Mouse (Mus musculus) heart, postnatal 14 days (tissue): ENCODE measurements at regions not wholly inside any gene's neighbourhood (a gene's known extent, or its start where the extent isn't known, plus 50 kb on each side); places are given as distances from the start of the nearest gene placed in this dataset.
"Not testable (repeated sequence)": the region's sequence is repeated elsewhere in the genome, so short reads cannot be mapped to it uniquely, and the experiment has no call there.

Experiments
- DNase-seq, 2 experiments: peaks; one replicate each; pipeline ENCODE4 v3.0.0; 2021 to 2022
- intact Hi-C: fragments of 180-260 bp; cut with DNase I; formaldehyde crosslinking; loops from one replicate; pipeline ENCODE4 v1.15.1; 2025

- no peak for DNase-seq
- intact Hi-C loops, result no loop called here
Measured at GRCm38 (mm10) chr11:8773862-8774261, 109.5 kb upstream of the Tns3 start.

- DNase-seq, result no peak
- intact Hi-C loops, result no loop called here
Measured at GRCm38 (mm10) chr11:8773260-8773659, 108.9 kb upstream of the Tns3 start.

GRCm38 (mm10) chr11:8772541-8772940, 108.2 kb upstream of the Tns3 start:
- peak; percentile 11 to 24 for DNase-seq
- intact Hi-C loops, result no loop called here

- DNase-seq, intact Hi-C loops: not testable (repeated sequence)
Measured at GRCm38 (mm10) chr11:8768706-8769105, 104.4 kb upstream of the Tns3 start.

- intact Hi-C loops, result no loop called here
Measured at GRCm38 (mm10) chr11:8765541-8765885, 101.2 kb upstream of the Tns3 start.

GRCm38 (mm10) chr11:8764861-8765540, 100.7 kb upstream of the Tns3 start:
- intact Hi-C loops, result no loop called here
- no peak for DNase-seq

More at GRCm38 (mm10) chr11:8765541-8765885, 101.2 kb upstream of the Tns3 start:
- DNase-seq, result no peak

- DNase-seq, result no peak
- intact Hi-C loops, result no loop called here
Measured at GRCm38 (mm10) chr11:8763448-8763847, 99.1 kb upstream of the Tns3 start.

GRCm38 (mm10) chr11:8762133-8762532, 97.8 kb upstream of the Tns3 start:
- intact Hi-C loops, result no loop called here
- no peak for DNase-seq

GRCm38 (mm10) chr11:8761626-8762025, 97.3 kb upstream of the Tns3 start:
- DNase-seq, result no peak
- intact Hi-C loops, result no loop called here

- intact Hi-C loops, result no loop called here
- DNase-seq, result no peak
Measured at GRCm38 (mm10) chr11:8759858-8760257, 95.5 kb upstream of the Tns3 start.

- DNase-seq, intact Hi-C loops: not testable (repeated sequence)
Measured at GRCm38 (mm10) chr11:8754508-8754907, 90.2 kb upstream of the Tns3 start.

GRCm38 (mm10) chr11:8735784-8736183, 71.4 kb upstream of the Tns3 start:
- intact Hi-C loops, DNase-seq: not testable (repeated sequence)

- DNase-seq, result no peak
- intact Hi-C loops, result no loop called here
Measured at GRCm38 (mm10) chr11:8727007-8727406, 62.7 kb upstream of the Tns3 start.

- intact Hi-C loops, result no loop called here
- DNase-seq, result no peak
Measured at GRCm38 (mm10) chr11:8725505-8725904, 61.2 kb upstream of the Tns3 start.

- DNase-seq, result no peak
- intact Hi-C loops, result no loop called here
Measured at GRCm38 (mm10) chr11:8723102-8723640, 58.8 kb upstream of the Tns3 start.

GRCm38 (mm10) chr11:8719211-8719966, 55.1 kb upstream of the Tns3 start:
- intact Hi-C loops, result no loop called here
- DNase-seq, result no peak

- intact Hi-C loops, result no loop called here
- DNase-seq, result no peak
Measured at GRCm38 (mm10) chr11:8717774-8718173, 53.4 kb upstream of the Tns3 start.

- DNase-seq, result no peak
- intact Hi-C loops, result no loop called here
Measured at GRCm38 (mm10) chr11:8716858-8717257, 52.5 kb upstream of the Tns3 start.

GRCm38 (mm10) chr11:8715775-8716174, 51.4 kb upstream of the Tns3 start:
- intact Hi-C loops, result no loop called here
- no peak for DNase-seq
